Mouse (Mus musculus): Measurements from ENCODE around the gene Snx8.
"Not testable (repeated sequence)": the region's sequence is repeated elsewhere in the genome, so short reads cannot be mapped to it uniquely, and the experiment has no call there.

Snx8 gene

GRCm38 (mm10) chr5:140383559-140383958, 5.5 kb downstream of the Snx8 start:
- peak; percentile 34 to 60 for DNase-seq

- no peak for DNase-seq
Measured at GRCm38 (mm10) chr5:140382688-140383087, 6.4 kb downstream of the Snx8 start.

GRCm38 (mm10) chr5:140381156-140381555, 7.9 kb downstream of the Snx8 start:
- DNase-seq: peak in 1 of 2 experiments; percentile 1

- DNase-seq: no peak
Measured at GRCm38 (mm10) chr5:140379299-140379698, 9.8 kb downstream of the Snx8 start.

GRCm38 (mm10) chr5:140378121-140378853, 10.8 kb downstream of the Snx8 start:
- no peak for DNase-seq

GRCm38 (mm10) chr5:140375249-140375829, 13.7 kb downstream of the Snx8 start:
- DNase-seq: no peak

GRCm38 (mm10) chr5:140374226-140374625, 14.8 kb downstream of the Snx8 start:
- DNase-seq: no peak

- no peak for DNase-seq
Measured at GRCm38 (mm10) chr5:140373711-140374110, 15.4 kb downstream of the Snx8 start.

- DNase-seq: no peak
Measured at GRCm38 (mm10) chr5:140371671-140372070, 17.4 kb downstream of the Snx8 start.

- no peak for DNase-seq
Measured at GRCm38 (mm10) chr5:140370446-140371254, 18.4 kb downstream of the Snx8 start.

GRCm38 (mm10) chr5:140369466-140369865, 19.6 kb downstream of the Snx8 start:
- DNase-seq: no peak

GRCm38 (mm10) chr5:140368926-140369325, 20.1 kb downstream of the Snx8 start:
- no peak for DNase-seq

- DNase-seq: not testable (repeated sequence)
Measured at GRCm38 (mm10) chr5:140368126-140368525, 20.9 kb downstream of the Snx8 start.

- no peak for DNase-seq
Measured at GRCm38 (mm10) chr5:140364415-140364814, 24.6 kb downstream of the Snx8 start.

GRCm38 (mm10) chr5:140359930-140360674, 29.0 kb downstream of the Snx8 start:
- DNase-seq: peak; percentile 38 to 62

- no peak for DNase-seq
Measured at GRCm38 (mm10) chr5:140357466-140357865, 31.6 kb downstream of the Snx8 start.

- peak; percentile 30 to 50 for DNase-seq
Measured at GRCm38 (mm10) chr5:140355934-140356333, 33.1 kb downstream of the Snx8 start.

GRCm38 (mm10) chr5:140352352-140352751, 36.7 kb downstream of the Snx8 start:
- no peak for DNase-seq

GRCm38 (mm10) chr5:140350731-140351497, 38.1 kb downstream of the Snx8 start:
- no peak for DNase-seq

- DNase-seq: no peak
Measured at GRCm38 (mm10) chr5:140349882-140350281, 39.2 kb downstream of the Snx8 start.

GRCm38 (mm10) chr5:140346050-140346449, 43.0 kb downstream of the Snx8 start:
- no peak for DNase-seq

GRCm38 (mm10) chr5:140345244-140345643, 43.8 kb downstream of the Snx8 start:
- no peak for DNase-seq
